Mouse (Mus musculus) MEL (cell line): ENCODE results near the gene Krt4. TPM values are rescaled to one million over a fixed set of nuclear protein-coding genes. Genes with fewer than 3 reads are reported as not detected.

Experiments used
- DNase-seq: peaks from one replicate; pipeline ENCODE4 v3.0.0; 2011; ENCODE audit warnings: low read depth, low spot score
- H3K27ac ChIP-seq: 2 replicates; pipeline ENCODE4 v1.5.1; 2012; ENCODE audit warnings: low read depth, mild to moderate bottlenecking, control low read depth, low read length, moderate library complexity; ENCODE audit not compliant: control insufficient read depth
- H3K27me3 ChIP-seq, 2 experiments: fragments of 150-350 bp in 1 of 2; sonication (generic) in 1 of 2; 2 replicates each; pipeline ENCODE4 v1.6.1; 2012; ENCODE audit warnings: low read length in 2 of 2, mild to moderate bottlenecking in 2 of 2, improper control_type of control experiment in 1 of 2, moderate library complexity in 1 of 2; ENCODE audit not compliant: insufficient read depth in 2 of 2, control insufficient read depth in 1 of 2
- H3K36me3 ChIP-seq, 2 experiments: 2 replicates each; pipeline ENCODE4 v1.6.1; 2012 to 2014; ENCODE audit warnings: low read length in 2 of 2, improper control_type of control experiment in 1 of 2, inconsistent platforms in 1 of 2, mild to moderate bottlenecking in 1 of 2; ENCODE audit not compliant: insufficient read depth in 2 of 2, control insufficient read depth in 1 of 2
- H3K4me1 ChIP-seq, 2 experiments: fragments of 150-350 bp in 1 of 2; sonication (generic) in 1 of 2; 2 replicates each; pipeline ENCODE4 v1.6.1; 2012; ENCODE audit warnings: low read length in 2 of 2, improper control_type of control experiment in 1 of 2, mild to moderate bottlenecking in 1 of 2; ENCODE audit not compliant: insufficient read depth in 2 of 2, control insufficient read depth in 1 of 2
- H3K4me3 ChIP-seq, 2 experiments: fragments of 150-350 bp in 1 of 2; sonication (generic) in 1 of 2; 2 replicates each; pipeline ENCODE4 v1.5.1; 2012; ENCODE audit warnings: low read depth in 2 of 2, low read length in 2 of 2, mild to moderate bottlenecking in 2 of 2, moderate library complexity in 2 of 2, control low read depth in 1 of 2, improper control_type of control experiment in 1 of 2; ENCODE audit not compliant: control insufficient read depth in 1 of 2, insufficient read depth in 1 of 2
- H3K79me2 ChIP-seq: 2 replicates; pipeline ENCODE4 v1.6.1; 2012; ENCODE audit warnings: mild to moderate bottlenecking, low read length, moderate library complexity; ENCODE audit not compliant: control insufficient read depth, poor library complexity, insufficient read depth
- H3K9ac ChIP-seq: 2 replicates; pipeline ENCODE4 v1.6.1; 2012; ENCODE audit warnings: low read depth, mild to moderate bottlenecking, control low read depth, low read length, moderate library complexity; ENCODE audit not compliant: control insufficient read depth, poor library complexity, severe bottlenecking
- H3K9me3 ChIP-seq: fragments of 150-350 bp; sonication (generic); replicated peaks from 2 replicates; pipeline ENCODE4 v1.6.1; 2012; ENCODE audit warnings: mild to moderate bottlenecking, low read length, improper control_type of control experiment, moderate library complexity; ENCODE audit not compliant: insufficient read depth
- BHLHE40 ChIP-seq: IDR thresholded peaks from 2 replicates; pipeline ENCODE4 v1.6.1; 2012; ENCODE audit warnings: low read depth, mild to moderate bottlenecking, inconsistent platforms, low read length, improper control_type of control experiment, borderline replicate concordance
- CHD2 ChIP-seq: IDR thresholded peaks from 2 replicates; pipeline ENCODE4 v1.6.1; 2011; ENCODE audit warnings: low read length, improper control_type of control experiment
- CTCF ChIP-seq, 3 experiments: IDR thresholded peaks in 2 of 3; conservative IDR thresholded peaks in 1 of 3; 2 replicates each; pipeline ENCODE4 v1.5.1; 2011 to 2012; ENCODE audit warnings: low read length in 3 of 3, low read depth in 2 of 3, mild to moderate bottlenecking in 2 of 3, improper control_type of control experiment in 1 of 3, inconsistent platforms in 1 of 3, mixed read lengths in 1 of 3, moderate library complexity in 1 of 3; ENCODE audit not compliant: control insufficient read depth in 1 of 3, insufficient read depth in 1 of 3, poor library complexity in 1 of 3, severe bottlenecking in 1 of 3
- E2F4 ChIP-seq: IDR thresholded peaks from 2 replicates; pipeline ENCODE4 v1.6.1; 2011; ENCODE audit warnings: low read depth, low read length, improper control_type of control experiment, borderline replicate concordance
- ELF1 ChIP-seq: IDR thresholded peaks from 2 replicates; pipeline ENCODE4 v1.6.1; 2014; ENCODE audit warnings: low read depth, mild to moderate bottlenecking, inconsistent platforms, low read length, improper control_type of control experiment, moderate library complexity
- ETS1 ChIP-seq: IDR thresholded peaks from 2 replicates; pipeline ENCODE4 v1.6.1; 2012; ENCODE audit warnings: low read depth, mild to moderate bottlenecking, inconsistent platforms, low read length, improper control_type of control experiment, moderate library complexity
- GATA1 ChIP-seq: IDR thresholded peaks from 2 replicates; pipeline ENCODE4 v1.6.1; 2011; ENCODE audit warnings: low read depth, low read length, improper control_type of control experiment
- HCFC1 ChIP-seq: IDR thresholded peaks from 2 replicates; pipeline ENCODE4 v1.6.1; 2012; ENCODE audit warnings: low read depth, mild to moderate bottlenecking, inconsistent platforms, low read length, improper control_type of control experiment, moderate library complexity
- JUND ChIP-seq: IDR thresholded peaks from 2 replicates; pipeline ENCODE4 v1.6.1; 2011; ENCODE audit warnings: low read depth, mild to moderate bottlenecking, improper control_type of control experiment, low read length
- KAT2A ChIP-seq: conservative IDR thresholded peaks from 2 replicates; pipeline ENCODE4 v1.6.1; 2012; ENCODE audit warnings: low read depth, low read length, improper control_type of control experiment, inconsistent platforms
- MAFK ChIP-seq: IDR thresholded peaks from 2 replicates; pipeline ENCODE4 v1.6.1; 2011; ENCODE audit warnings: low read depth, mild to moderate bottlenecking, low read length, improper control_type of control experiment, borderline replicate concordance
- MYB ChIP-seq: IDR thresholded peaks from 2 replicates; pipeline ENCODE4 v1.6.1; 2011; ENCODE audit warnings: mild to moderate bottlenecking, low read depth, low read length, improper control_type of control experiment
- MYC ChIP-seq: IDR thresholded peaks from 2 replicates; pipeline ENCODE4 v1.6.1; 2011; ENCODE audit warnings: low read depth, mild to moderate bottlenecking, low read length, improper control_type of control experiment, moderate library complexity
- NELFE ChIP-seq: IDR thresholded peaks from 2 replicates; pipeline ENCODE4 v1.6.1; 2011; ENCODE audit warnings: low read depth, low read length, improper control_type of control experiment
- NRF1 ChIP-seq: IDR thresholded peaks from 2 replicates; pipeline ENCODE4 v1.6.1; 2014; ENCODE audit warnings: low read depth, mild to moderate bottlenecking, inconsistent platforms, low read length, improper control_type of control experiment, moderate library complexity; ENCODE audit not compliant: poor library complexity, insufficient read depth, severe bottlenecking
- POLR2A ChIP-seq, 2 experiments: IDR thresholded peaks; 2 replicates each; pipeline ENCODE4 v1.6.1; 2011 to 2012; ENCODE audit warnings: low read length in 2 of 2, mild to moderate bottlenecking in 2 of 2, control low read depth in 1 of 2, improper control_type of control experiment in 1 of 2, low read depth in 1 of 2, moderate library complexity in 1 of 2; ENCODE audit not compliant: control insufficient read depth in 1 of 2, insufficient read depth in 1 of 2, poor library complexity in 1 of 2
- POLR2AphosphoS2 ChIP-seq: IDR thresholded peaks from 2 replicates; pipeline ENCODE4 v1.6.1; 2011; ENCODE audit warnings: low read length, improper control_type of control experiment
- RAD21 ChIP-seq: IDR thresholded peaks from 2 replicates; pipeline ENCODE4 v1.6.1; 2011; ENCODE audit warnings: mild to moderate bottlenecking, low read depth, low read length, improper control_type of control experiment
- RCOR1 ChIP-seq: IDR thresholded peaks from 2 replicates; pipeline ENCODE4 v1.6.1; 2012; ENCODE audit warnings: low read depth, mild to moderate bottlenecking, inconsistent platforms, low read length, improper control_type of control experiment
- SMC3 ChIP-seq: IDR thresholded peaks from 2 replicates; pipeline ENCODE4 v1.6.1; 2011; ENCODE audit warnings: low read depth, low read length, improper control_type of control experiment
- USF1 ChIP-seq: IDR thresholded peaks from 2 replicates; pipeline ENCODE4 v1.6.1; 2014; ENCODE audit warnings: low read depth, mild to moderate bottlenecking, inconsistent platforms, low read length, improper control_type of control experiment, moderate library complexity
- USF2 ChIP-seq, 2 experiments: IDR thresholded peaks; 2 replicates each; pipeline ENCODE4 v1.6.1; 2011 to 2012; ENCODE audit warnings: improper control_type of control experiment in 2 of 2, low read length in 2 of 2, borderline replicate concordance in 1 of 2, inconsistent platforms in 1 of 2, low read depth in 1 of 2, mild to moderate bottlenecking in 1 of 2; ENCODE audit not compliant: insufficient read depth in 1 of 2
- ZKSCAN1 ChIP-seq: IDR thresholded peaks from 2 replicates; pipeline ENCODE4 v1.6.1; 2012; ENCODE audit warnings: low read depth, mild to moderate bottlenecking, inconsistent platforms, low read length, improper control_type of control experiment, moderate library complexity
- ZNF384 ChIP-seq: IDR thresholded peaks from 2 replicates; pipeline ENCODE4 v1.6.1; 2012; ENCODE audit warnings: low read depth, mild to moderate bottlenecking, inconsistent platforms, low read length, improper control_type of control experiment
- polyA plus RNA-seq, 2 experiments: library from polyadenylated mRNA; stranded (reverse) in 1 of 2; unstranded in 1 of 2; fragments of >175 nt in 1 of 2; fragments of >200 nt in 1 of 2; gene quantifications; 2 replicates each; pipeline versions ENCODE4 v1.2.1 to v1.2.4; 2012; ENCODE audit warnings: low replicate concordance in 2 of 2, low read depth in 1 of 2; ENCODE audit not compliant: insufficient read length in 2 of 2, insufficient read depth in 1 of 2, missing spikeins in 1 of 2
- total RNA-seq: library from RNA; depleted of rRNA; stranded (reverse); fragments of 300-350 nt; gene quantifications from 2 replicates; pipeline ENCODE4 v1.2.3, GENCODE M21; 2012

The Krt4 gene
- total and polyA plus RNA-seq, 3 experiments, result not detected

GRCm38 (mm10) chr15:101954187-101954586 is 29.7 kb upstream of the Krt4 start, which contains the start of gene Krt78:
Gene Krt78, minus strand, starts transcription at chr15:101954287.
- Histone ChIP-seq H3K4me3 (no peak within 1 kb of the TSS), H3K27ac (no peak within 1 kb of the TSS), H3K9ac (no peak within 1 kb of the TSS), H3K27me3 (no peaks in the 10 kb centered on the region), H3K79me2 (no peaks in the 10 kb centered on the region), H3K4me1 (no peaks in the 10 kb centered on the region), H3K36me3 (no peaks in the 10 kb centered on the region), H3K9me3 (no peaks in the 10 kb centered on the region)
- DNase-seq, result no peak
- TF ChIP-seq POLR2A (IDR thresholded peaks at IDR 0.05; ENCODE audit: control insufficient read depth in 1 of 2, insufficient read depth in 1 of 2, low read depth in 1 of 2, low read length in 2 of 2, poor library complexity in 1 of 2) (no peak), RCOR1 (no peak), SMC3 (no peak), USF1 (no peak), USF2 (IDR thresholded peaks at IDR 0.05; ENCODE audit: borderline replicate concordance in 1 of 2, insufficient read depth in 1 of 2, low read depth in 1 of 2, low read length in 2 of 2) (no peak), NELFE (no peak), KAT2A (no peak), HCFC1 (no peak), ELF1 (no peak), CHD2 (no peak), BHLHE40 (no peak)
- TF ChIP-seq, all 39 proteins: peak for 0

- no peaks in the 10 kb centered on the region for H3K79me2 ChIP-seq
- DNase-seq, result no peak
- no peaks in the 10 kb centered on the region for H3K36me3 ChIP-seq
- no peak overlapping the region for H3K27ac ChIP-seq
- H3K9me3 ChIP-seq, result no peaks in the 10 kb centered on the region
- H3K9ac ChIP-seq, result no peak overlapping the region
- H3K4me3 ChIP-seq, result no peak overlapping the region
- no peak for TF ChIP-seq JUND
- TF ChIP-seq MAFK, result no peak
- no peak for TF ChIP-seq KAT2A
- TF ChIP-seq NRF1, result no peak
- TF ChIP-seq USF2 (IDR thresholded peaks at IDR 0.05; ENCODE audit: borderline replicate concordance in 1 of 2, insufficient read depth in 1 of 2, low read depth in 1 of 2, low read length in 2 of 2), result no peak
- TF ChIP-seq NELFE, result no peak
- no peak for TF ChIP-seq BHLHE40
- TF ChIP-seq ZNF384, result no peak
- TF ChIP-seq ZKSCAN1, result no peak
- no peak for TF ChIP-seq HCFC1
- TF ChIP-seq MYB, result no peak
- no peak for TF ChIP-seq MYC
- no peak for TF ChIP-seq RAD21
- no peak for TF ChIP-seq POLR2AphosphoS2
- TF ChIP-seq GATA1, result no peak
- no peak for TF ChIP-seq POLR2A (IDR thresholded peaks at IDR 0.05; ENCODE audit: control insufficient read depth in 1 of 2, insufficient read depth in 1 of 2, low read depth in 1 of 2, low read length in 2 of 2, poor library complexity in 1 of 2)
- no peak for TF ChIP-seq E2F4
- TF ChIP-seq CTCF (IDR thresholded peaks at IDR 0.05 in 2 of 3, conservative IDR thresholded peaks at IDR 0.05 in 1 of 3; ENCODE audit: control insufficient read depth in 1 of 3, insufficient read depth in 1 of 3, low read depth in 2 of 3, low read length in 3 of 3, poor library complexity in 1 of 3, severe bottlenecking in 1 of 3), result no peak
- no peak for TF ChIP-seq ETS1
- H3K27me3 ChIP-seq, result no peaks in the 10 kb centered on the region
- no peaks in the 10 kb centered on the region for H3K4me1 ChIP-seq
Measured at GRCm38 (mm10) chr15:101952733-101953474, 28.4 kb upstream of the Krt4 start.
